Mouse (Mus musculus) left cerebral cortex, adult 8-10 months (tissue): ENCODE data around the gene Ccdc107. TPM values are rescaled to one million over a fixed set of nuclear protein-coding genes. Genes with fewer than 3 reads are reported as not detected.

Experiments
- DNase-seq, 2 experiments: peaks; one replicate each; pipeline ENCODE4 v3.0.0; 2022; ENCODE audit warnings: low spot score in 2 of 2
- total RNA-seq, 4 experiments: library from RNA; stranded (reverse); gene quantifications; 2 replicates each; pipeline ENCODE4 v1.2.4; 2022

Ccdc107 gene
- 10 to 100 TPM; 26.5 to 37.8 (median 30.1) TPM for total RNA-seq

DNA sequence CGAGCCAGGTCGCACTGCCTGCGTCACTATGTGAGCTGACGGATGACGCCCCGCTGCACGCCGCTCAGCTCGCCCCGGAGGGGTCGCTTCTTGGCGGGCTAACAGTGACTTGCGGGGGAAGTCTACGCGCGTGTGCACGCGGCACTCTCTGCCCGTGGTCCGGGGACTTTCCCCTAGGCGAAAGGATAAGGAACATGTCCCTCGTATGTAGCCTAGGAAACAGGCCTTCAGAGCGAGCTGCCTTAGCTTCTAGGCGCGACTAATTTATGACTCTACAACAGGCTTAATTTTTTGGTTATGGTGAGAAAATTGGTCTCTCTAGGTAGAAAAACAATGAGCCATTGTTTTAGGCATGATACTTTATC is at the start of gene Ccdc107:
Ccdc107 (plus strand) TSS at position 80 of the 365 bp plus-strand sequence.
- peak; percentile 89 to 96 for DNase-seq

DNA sequence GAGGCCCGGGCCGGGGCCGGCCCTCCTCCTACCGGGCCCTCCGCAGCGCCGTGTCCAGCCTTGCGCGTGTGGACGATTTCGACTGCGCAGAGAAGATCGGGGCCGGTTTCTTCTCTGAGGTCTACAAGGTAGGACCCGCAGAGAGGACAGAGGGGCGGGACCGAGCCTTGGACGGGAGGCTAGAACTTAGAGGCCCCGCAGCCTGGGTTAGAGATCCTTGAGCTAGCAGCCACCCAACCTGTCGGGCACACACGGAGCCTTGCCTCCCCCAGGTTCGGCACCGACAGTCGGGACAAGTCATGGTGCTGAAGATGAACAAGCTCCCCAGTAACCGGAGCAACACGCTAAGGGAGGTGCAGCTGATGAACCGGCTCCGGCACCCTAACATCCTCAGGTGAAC is 49.2 kb upstream of the Ccdc107 start:
- DNase-seq: no peak

DNA sequence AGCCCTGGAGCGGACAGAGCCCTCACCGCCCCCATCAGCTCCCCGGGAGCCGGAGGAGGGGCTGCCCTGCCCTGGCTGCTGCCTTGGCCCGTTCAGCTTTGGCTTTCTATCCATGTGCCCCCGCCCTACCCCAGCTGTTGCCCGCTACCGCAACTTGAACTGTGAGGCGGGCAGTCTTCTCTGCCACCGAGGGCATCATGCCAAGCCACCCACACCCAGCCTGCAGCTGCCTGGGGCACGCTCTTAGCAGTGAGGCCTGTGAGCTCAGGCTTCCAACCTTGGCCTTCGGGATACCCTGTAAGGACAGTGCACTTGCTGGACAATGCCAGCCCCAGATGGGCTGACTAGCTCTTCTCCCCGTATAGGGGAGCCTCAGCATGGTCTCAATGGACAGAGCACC is 45.4 kb upstream of the Ccdc107 start:
- no peak for DNase-seq

DNA sequence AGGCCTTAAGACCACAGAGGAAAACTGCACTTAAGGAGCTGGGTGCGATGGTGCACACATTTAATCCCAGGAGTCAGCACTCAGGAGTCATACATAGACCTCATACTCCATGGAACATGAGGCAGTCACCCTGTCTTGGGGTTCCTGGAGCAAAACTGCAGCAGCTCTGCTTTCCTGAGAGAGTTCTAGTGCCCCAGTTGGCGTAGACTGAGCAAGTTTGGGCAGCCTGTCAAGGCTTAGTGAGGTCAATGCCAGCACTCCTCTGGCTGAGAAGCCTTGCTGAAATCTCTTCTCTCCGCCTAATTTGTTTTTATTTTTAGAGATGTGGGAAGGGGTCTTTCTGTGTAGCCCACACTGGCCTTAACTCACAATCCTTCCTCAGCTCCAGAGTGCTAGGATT is 44.1 kb upstream of the Ccdc107 start:
- DNase-seq: no peak

DNA sequence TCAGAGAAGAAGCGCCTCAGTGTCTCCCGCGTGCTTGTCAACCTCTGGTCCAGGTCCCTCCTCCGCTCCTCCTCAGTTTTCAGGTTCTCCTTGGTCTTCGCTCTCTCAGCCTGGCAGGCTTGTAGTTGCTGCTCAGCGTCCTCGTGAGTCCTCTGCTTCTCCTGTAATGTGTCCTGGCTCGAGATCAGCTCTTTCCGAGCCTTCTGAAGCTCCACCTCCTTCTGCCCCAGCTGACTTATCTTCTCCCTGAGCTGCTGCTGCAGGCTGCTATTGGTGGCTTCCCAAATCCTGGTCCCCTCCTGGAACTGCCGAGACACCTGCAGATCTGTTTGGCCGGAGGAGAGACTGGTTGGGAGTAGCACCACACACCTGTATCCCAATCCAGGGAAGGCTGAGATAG is 40.4 kb upstream of the Ccdc107 start:
- no peak for DNase-seq

DNA sequence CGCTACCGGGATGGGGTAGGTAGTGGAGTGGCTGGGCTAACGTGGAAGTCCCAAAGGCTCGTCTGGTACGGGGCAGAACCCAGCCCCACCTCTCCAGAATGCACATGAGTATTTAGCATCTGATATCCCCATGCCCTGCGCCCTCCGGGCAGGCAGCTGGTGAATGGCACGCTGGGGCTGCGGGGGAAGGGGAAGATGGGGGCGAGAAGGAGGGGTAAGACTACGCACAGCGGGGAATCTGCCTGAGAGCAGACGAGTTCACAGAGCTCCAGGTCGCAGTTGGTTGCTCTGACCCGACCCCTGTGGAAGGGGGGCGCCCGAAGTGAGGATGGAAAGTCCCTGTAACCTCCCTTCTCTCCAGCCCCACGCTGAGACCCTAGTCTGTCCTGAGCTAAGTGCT is 39.3 kb upstream of the Ccdc107 start:
- no peak for DNase-seq

DNA sequence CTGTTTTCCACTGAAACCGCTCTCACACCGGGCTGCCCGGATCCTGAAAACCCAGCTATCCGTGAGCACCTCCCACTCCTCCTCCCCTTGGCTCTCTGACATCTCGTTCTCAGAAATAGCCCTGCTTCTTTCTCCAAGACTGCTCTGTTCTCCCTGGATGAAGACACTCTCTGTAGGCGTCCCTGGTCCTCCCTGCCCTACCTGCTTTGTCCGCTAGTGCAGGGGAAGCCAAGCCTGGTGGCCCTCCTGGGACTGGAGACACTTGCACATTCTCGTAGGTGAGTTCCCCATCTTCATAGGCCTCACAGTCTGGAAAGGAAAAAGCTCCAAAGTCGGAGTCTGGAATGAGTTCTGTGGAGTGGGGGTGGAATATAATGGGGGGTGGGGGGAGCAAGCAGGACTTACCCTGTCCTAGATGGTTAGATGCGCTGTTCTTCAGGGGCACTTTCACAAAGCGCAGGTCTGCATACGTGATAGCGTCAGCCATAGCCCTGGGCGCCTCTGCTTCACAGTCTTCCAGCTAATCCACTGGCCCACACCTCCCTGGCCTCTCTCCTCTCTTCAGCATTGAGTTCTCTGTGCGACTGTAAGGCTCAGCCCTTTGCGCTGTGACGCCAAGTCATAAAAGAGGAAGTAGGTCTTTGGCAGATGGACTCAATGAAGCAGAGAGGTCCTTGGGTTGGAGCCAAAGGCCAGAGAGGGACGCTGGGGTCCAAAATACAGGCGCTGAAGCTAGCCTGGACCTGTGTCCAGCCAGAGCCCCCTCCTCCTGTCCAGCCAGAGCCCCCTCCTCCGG is 38.5 kb upstream of the Ccdc107 start, which contains the start of gene Cd72:
Cd72 (minus strand) TSS at position 588 of the 796 bp plus-strand sequence.
- no peak for DNase-seq

DNA sequence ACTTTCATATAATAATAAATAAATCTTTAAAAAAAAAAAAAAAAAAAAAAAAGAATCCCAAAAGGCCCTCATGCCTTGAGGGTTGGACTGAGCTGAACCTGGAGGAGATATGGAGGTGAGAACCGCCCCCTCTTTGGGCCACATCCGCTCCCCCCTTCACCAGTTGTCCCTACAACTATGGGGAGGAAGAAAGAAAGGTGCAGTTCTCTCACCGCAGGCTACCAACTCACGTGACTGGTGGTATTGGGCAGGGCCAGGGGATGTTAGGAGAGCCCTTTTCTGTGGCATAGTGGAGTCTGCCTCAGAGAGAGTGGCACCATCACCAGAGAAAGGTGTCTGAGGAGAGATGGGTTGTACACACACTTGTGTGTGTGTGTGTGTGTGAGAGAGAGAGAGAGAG is 36.2 kb upstream of the Ccdc107 start:
- DNase-seq: no peak

DNA sequence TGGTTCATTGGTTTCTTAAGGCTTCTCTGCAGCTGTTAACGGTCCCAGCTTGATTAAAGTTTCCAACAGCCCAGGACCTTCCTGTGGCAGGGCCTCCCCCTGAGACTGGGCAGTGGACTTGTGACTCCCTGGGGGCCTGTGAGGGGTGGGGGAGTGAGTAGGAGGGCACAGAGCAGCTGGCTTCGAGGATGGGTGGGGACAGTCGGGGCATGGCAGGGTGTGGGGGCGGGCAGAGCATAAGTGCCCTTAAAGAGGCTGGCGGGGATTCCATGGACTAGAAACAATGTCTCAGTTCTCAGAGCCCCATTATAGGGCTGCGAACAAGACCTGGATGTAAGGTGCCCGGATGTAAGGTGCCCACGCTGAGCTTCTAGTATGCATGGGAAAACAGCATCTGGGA is 35.6 kb upstream of the Ccdc107 start:
- no peak for DNase-seq

DNA sequence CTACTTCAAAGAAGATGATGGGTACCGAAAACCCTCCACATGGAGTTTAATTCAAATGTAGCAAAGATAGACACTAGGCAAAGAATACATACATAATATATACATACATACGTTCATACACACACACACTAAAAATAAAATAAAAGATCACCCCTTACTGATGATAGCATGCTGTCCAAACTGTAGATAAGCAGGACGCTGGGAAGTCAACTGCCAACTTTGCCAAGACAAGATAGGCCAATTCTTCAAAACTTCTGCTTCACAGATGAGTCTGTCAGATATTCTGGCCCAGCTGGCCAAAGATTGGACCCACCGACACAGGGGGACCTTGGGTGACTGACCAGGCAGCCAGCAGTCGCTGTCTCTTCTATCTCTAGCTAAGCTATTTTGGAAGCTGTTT is 29.6 kb upstream of the Ccdc107 start:
- DNase-seq: no peak

DNA sequence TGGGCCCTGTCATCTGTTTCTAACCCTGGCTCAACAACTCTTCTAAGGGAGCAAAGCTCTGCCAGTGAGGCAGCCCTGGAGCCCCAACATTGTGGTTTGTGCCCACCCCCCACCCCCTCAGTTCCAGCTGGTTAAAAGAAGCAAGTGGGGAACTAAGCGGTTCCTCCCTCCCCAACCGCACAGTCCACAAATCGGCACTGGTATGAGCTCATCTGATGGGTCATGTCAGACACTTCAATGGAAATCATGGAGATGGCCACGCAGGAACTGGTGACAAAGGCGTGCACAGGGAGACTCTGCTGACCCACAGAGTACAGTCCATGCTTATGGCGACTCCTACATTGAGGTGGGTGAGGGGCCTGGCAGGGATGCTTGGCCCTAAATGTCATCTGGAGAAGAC is 26.8 kb upstream of the Ccdc107 start:
- no peak for DNase-seq

DNA sequence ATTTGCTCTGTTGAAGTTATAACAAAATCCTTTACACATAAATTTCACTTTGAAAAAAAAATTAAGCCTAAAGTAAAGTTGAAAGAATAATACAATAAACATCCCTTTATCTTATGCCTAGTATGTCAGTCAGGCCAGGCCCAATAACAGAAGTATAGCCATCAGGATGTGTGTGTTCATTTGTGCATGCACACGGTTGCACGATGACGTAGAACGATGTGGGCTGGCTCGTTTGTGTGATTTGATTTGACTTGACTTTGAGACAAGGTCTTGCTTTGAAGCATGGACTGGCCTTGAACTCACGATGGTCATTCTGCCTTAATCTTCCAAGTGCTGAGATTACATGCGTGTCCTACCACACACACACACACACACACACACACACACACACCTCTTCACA is 25.8 kb upstream of the Ccdc107 start:
- no peak for DNase-seq

DNA sequence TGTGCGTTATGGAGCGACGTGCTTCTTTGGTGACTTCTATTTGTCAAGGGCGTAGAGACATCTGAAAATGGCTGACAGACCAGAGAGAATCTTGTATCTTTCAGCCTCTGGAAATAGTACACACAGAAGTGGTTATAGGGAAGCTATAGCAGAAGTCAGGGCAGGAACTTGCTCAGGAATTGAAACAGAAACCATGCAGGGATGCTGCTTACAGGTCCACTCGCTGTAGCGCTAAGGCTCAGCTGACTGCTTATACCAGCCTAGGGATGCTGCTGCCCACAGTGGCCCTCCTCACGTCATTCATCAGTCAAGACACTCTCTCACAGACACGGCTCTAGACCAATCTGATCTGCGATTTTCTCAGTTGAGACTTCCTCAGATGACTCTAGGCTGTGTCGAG is 22.4 kb upstream of the Ccdc107 start:
- no peak for DNase-seq

DNA sequence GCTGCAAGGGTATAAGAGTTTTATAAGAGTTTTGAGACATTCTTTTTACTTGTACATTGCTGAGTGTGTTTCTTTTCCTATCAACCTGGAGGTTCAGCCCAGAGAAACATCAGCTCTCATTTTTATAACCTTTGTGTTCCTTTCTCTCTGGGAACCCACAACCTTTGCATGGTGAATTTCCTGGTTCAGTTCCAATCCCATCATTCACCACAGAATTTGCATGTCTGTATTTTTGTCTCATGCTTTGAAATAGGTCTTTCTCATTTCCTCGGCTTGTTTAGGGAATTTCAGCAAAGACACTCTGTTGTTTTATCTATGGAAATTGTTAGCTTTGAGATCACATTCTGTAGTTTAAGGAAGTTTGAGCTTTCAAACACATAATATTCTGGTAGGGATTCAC is 19.1 kb upstream of the Ccdc107 start:
- DNase-seq: no peak

DNA sequence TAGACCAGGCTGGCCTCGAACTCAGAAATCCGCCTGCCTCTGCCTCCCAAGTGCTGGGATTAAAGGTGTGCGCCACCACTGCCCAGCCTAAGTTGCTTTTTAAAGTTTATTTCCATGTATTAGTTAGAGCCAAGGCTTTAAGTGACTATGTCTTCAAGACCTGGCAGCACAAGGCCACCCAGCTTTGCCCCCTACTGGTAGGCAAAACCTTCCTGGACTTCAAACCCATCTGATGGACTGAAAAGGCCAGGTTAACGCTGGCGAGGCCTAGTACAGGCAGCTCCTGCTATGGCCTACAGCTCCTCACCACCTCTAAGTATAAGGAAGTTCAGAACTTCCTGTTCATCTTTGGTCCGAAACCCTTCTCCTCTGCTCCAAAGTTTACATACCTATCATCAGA is 16.1 kb upstream of the Ccdc107 start:
- no peak for DNase-seq

DNA sequence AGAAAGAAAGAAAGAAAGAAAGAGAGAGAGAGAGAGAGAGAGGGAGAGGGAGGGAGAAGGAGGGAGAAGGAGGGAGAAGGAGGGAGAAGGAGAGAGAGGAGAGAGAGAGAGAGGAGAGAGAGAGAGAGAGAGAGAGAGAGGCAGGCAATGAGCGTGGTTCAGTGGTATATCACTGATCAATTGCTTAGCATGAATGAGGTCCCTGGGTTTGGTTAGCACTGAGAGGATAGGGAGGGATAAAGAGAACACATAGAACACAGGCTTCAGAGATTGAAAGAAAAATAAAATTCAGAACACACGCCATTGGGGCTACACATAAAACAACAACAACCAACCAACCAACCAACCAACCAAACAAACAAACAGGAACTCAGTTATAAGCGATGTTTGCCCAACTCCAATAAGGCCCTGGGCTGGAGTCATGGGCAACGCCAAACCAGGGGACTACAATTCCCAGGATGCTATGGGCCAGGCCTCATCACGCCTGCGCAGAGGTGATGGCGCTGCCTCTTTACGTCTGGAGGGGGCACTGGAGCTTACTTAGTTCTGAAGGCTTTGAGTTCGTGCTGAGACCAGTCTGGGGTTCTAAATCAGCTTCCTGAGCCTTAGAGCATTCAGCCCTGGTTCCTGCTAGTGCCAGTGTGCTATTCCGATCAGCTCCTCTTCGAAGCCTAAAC is 14.7 kb upstream of the Ccdc107 start:
- DNase-seq: peak; percentile 65 to 84

DNA sequence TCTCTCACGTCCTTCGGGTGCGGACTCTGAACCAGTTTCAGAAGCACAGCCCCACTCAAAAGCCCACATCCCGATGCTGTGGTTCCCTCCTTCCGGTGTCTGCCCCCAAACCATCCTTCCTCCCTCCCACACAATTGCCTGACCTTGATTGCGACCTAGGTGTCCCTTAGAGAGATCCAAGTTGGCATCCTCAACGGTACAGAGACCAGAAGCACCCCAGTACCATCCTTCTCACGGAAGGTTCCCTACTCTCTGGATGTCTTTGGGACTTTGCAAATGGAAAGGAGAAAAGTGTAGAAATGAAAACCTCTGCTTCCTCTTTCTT is 14.2 kb upstream of the Ccdc107 start:
- no peak for DNase-seq

DNA sequence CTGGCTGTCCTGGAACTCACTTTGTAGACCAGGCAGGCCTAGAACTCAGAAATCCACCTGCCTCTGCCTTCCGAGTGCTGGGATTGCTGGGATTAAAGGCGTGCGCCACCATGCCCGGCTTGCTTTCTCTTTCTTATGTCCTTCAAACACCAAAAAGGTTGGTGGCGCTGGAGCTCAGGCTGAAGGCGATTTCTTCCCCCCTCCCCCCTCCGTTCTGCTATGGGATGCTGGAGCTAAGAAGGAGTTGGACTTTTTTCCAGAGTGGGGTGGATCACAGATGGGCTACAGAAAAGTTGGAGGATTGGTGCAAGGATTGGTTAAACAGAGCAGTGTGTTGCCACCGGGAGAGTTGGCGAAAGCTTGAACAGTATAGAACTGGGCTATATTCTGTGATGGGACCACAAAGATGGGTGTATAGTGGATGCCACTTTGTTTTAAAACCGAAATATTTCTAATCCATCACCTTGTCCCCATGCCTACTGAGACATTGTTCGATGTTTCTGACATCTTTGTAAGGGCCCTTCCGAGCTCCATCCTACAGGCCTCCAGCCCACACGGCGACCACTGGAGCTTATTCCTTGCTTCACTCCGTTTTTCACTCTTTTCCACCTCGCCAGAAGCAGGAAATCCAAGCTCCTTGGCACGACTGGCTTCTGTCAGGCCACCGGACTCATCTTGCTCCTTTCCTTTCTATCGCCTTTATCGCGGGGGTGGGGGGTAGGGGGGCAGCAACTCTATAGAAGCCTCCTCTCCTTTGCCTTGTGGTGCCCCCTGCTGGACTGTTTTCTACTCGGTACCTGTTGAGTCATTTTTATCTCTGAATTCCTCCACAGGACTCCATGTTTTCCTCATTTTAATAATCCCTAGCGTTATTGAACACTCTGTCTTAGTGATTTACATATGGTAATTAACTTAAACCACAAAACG is 13.5 kb upstream of the Ccdc107 start:
- DNase-seq: no peak

DNA sequence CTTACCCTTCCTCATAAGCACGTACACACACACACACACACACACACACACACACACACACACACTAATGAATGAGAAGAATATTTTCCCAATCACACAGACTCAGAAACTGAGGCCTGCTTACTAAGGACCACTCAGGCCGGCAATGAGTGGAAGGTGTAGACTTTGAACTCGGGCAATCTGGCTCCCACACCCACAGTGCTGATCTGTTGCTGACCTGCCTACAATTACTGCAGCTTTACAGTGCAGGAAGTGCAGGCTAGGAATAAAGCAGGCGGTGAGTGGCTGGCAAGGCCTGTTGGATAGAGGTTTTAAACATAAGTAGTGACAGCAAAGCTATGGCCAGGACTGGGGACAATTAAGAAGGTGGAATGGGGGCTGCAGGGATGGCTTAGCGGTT is 11.7 kb upstream of the Ccdc107 start:
- no peak for DNase-seq

DNA sequence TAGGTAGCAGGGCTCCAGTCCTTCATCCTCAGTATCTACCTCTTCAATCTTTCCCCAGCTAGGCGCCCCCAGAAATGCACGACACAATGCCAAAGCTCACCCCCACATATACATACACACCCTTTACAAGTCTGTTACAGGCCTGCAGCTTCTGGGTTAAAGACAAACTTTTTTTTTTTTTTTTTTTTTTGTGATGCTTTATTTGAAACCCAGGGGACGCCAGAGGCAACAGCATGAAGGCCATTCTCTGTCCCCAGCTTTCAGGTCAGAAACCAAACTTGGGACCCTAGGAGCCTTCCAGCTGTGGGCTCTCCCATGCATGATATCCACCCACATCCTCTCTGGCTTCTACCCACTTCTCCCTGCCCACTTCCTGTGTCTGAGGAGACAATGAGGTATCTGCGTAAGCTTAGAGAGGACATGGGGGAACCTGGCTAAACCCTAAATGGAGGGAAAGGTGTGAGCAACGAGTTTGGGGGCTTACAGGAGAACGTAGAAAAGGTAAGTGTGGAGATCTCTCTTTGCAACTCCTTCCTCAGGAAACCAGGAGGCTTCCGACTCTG is 10.7 kb upstream of the Ccdc107 start:
- no peak for DNase-seq

DNA sequence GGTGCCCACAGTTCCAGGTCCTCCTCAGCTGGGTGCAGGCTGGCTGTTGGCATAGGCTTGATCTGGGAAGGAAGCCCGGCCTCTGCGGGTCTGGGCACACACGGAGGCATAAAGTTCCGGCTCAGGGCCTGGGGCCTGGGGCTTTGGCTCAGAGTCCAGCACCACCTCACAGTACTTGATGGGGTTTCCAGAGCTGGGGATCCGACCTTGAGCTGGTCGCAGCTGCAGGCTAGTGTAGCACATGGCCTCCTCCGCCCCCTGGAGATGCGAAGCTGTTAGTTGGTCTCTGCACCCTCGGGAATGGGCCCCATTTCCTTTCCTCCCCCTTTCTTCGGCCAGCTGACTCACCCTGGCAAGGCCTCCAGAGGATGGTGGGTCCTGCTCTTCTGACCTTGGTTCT is 10.1 kb upstream of the Ccdc107 start:
- no peak for DNase-seq

DNA sequence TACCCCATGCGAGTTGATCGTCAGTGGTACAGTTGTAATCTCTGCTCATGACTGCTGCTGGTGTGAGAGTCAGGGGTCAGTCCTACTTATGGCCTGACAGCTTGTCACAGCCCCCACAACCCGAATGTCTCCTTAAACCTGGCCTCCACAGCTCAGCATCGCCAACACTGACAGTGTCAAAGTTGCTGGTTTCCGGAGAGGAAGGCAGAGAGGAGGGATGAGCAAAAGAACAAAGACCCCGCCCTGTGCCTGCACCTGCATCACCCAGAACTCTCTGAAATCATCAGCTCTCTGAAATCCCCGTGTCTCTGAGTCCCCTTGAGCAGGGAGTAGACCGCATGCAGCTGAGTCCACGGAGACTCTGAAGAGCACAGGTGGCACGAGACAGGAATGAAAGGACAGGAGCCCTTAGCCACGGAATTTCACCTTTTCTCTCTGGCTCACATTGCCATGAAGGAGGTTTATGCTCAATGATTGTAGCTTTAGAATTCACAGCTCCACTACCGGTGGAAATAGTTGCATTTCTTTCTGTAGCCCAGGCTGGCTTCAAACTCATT is 9.1 kb upstream of the Ccdc107 start, which contains the start of gene Sit1:
Sit1 (minus strand) TSS at position 200 of the 557 bp plus-strand sequence.
- no peak for DNase-seq
